Mouse (Mus musculus) neural tube, embryonic 11.5 days (tissue): ENCODE data around the gene Hacl1. TPM values are rescaled to one million over a fixed set of nuclear protein-coding genes. Genes with fewer than 3 reads are reported as not detected.
A peak's percentile ranks its signal among the peaks of the same experiment; 100 is the strongest.

ENCODE experiments used
- ATAC-seq: fragments of 200-750 bp; cut with Nextera tagmentation; 2 replicates; pipeline ENCODE4 v1.8.0; 2017; ENCODE audit warnings: moderate number of reproducible peaks, mild to moderate bottlenecking, moderate TSS enrichment, moderate library complexity; ENCODE audit not compliant: insufficient read depth, low FRiP score, low TSS enrichment
- DNase-seq: peaks from one replicate; pipeline ENCODE4 v3.0.0-alpha.2; 2015; ENCODE audit warnings: low spot score
- H3K27ac ChIP-seq: fragments of 300-500 bp; sonication (generic); 2 replicates; pipeline ENCODE4 v1.5.1; 2014; ENCODE audit warnings: low read depth, mild to moderate bottlenecking, low read length
- H3K27me3 ChIP-seq: fragments of 300-500 bp; sonication (generic); 2 replicates; pipeline ENCODE4 v1.6.1; 2014; ENCODE audit warnings: mild to moderate bottlenecking, low read length, mixed read lengths; ENCODE audit not compliant: control insufficient read depth, insufficient read depth
- H3K36me3 ChIP-seq: fragments of 300-500 bp; sonication (generic); 2 replicates; pipeline ENCODE4 v1.6.1; 2014; ENCODE audit warnings: mild to moderate bottlenecking, low read length, moderate library complexity, mixed read lengths; ENCODE audit not compliant: control insufficient read depth, insufficient read depth
- H3K4me1 ChIP-seq: fragments of 300-500 bp; sonication (generic); 2 replicates; pipeline ENCODE4 v1.6.1; 2014; ENCODE audit warnings: low read length, mixed read lengths; ENCODE audit not compliant: control insufficient read depth, insufficient read depth
- H3K4me2 ChIP-seq: fragments of 300-500 bp; sonication (generic); 2 replicates; pipeline ENCODE4 v1.6.1; 2014; ENCODE audit warnings: low read depth, mild to moderate bottlenecking, moderate library complexity
- H3K4me3 ChIP-seq: fragments of 300-500 bp; sonication (generic); 2 replicates; pipeline ENCODE4 v1.5.1; 2014; ENCODE audit warnings: low read depth, low read length
- H3K9ac ChIP-seq: fragments of 300-500 bp; sonication (generic); 2 replicates; pipeline ENCODE4 v1.6.1; 2014; ENCODE audit warnings: mild to moderate bottlenecking, low read length
- H3K9me3 ChIP-seq: fragments of 300-500 bp; sonication (generic); 2 replicates; pipeline ENCODE4 v1.6.1; 2016; ENCODE audit warnings: low read length; ENCODE audit not compliant: control insufficient read depth
- WGBS: fragments of 180-500 bp; shearing (Covaris S2); extraction: QIAGEN DNeasy Blood & Tissue Kit; methylation state at CpG from one replicate; pipeline ENCODE4 v1.1.7; 2014; 5-methylcytosine and 5-hydroxymethylcytosine counted together
- polyA plus RNA-seq: library from polyadenylated mRNA; unstranded; fragments of >200 nt; fragmentation: Nextera tagmentation; extraction: Ambion mirVana; gene quantifications from 2 replicates; pipeline ENCODE4 v1.2.1, GENCODE M21; 2014

Hacl1 gene
- polyA plus RNA-seq, 1 experiment from 2014 or later: 8.2 TPM

DNA sequence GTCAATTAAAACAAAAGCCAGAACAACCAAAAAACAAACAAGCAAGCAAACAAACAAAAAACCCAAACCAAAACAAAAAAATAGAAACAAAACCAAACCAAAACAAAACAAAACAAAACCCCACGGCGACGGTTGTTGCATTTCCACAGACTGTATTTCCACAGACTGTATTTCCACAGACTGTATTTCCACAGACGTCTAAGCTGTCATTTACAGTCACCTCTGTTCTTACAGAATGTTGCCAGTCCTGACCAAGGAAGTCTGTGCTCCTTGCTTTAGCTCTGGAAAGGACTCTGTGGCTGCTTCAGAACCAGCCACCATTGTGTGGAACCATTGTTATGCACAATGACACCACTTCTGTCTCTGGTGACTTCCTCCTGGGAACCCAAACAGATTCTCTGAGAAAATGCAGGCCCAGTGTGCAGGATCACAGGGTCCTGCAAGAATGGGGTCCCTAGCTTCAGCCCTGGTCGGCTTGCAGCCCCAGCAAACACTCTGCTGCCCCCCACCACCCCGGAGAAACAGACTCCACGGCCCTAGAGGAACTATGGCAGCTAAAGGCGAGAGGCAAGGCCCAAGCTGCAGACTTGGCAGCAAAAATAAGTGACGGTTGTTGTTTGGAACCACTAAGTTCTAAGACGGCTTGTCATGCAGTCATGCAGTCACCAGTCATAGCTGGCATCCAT is 30.7 kb upstream of the Hacl1 start:
- no peak for ATAC-seq
- Histone ChIP-seq H3K36me3 (peaks cover 3% of the 10 kb centered on the region; the same call in 1 of the 2 replicates), H3K9me3 (no peaks in the 10 kb centered on the region), H3K27me3 (no peaks in the 10 kb centered on the region), H3K4me1 (peaks cover 18% of the 10 kb centered on the region), H3K9ac (peak overlapping the region; percentile 18; the same call in 1 of the 2 replicates), H3K4me3 (no peak overlapping the region), H3K27ac (0 out of 2 replicates have a peak overlapping the region, but pooled peaks have one; percentile 14), H3K4me2 (no peak overlapping the region)
- DNase-seq: no peak
- WGBS: 56% methylated on average over 10 of the region's 10 CpGs

DNA sequence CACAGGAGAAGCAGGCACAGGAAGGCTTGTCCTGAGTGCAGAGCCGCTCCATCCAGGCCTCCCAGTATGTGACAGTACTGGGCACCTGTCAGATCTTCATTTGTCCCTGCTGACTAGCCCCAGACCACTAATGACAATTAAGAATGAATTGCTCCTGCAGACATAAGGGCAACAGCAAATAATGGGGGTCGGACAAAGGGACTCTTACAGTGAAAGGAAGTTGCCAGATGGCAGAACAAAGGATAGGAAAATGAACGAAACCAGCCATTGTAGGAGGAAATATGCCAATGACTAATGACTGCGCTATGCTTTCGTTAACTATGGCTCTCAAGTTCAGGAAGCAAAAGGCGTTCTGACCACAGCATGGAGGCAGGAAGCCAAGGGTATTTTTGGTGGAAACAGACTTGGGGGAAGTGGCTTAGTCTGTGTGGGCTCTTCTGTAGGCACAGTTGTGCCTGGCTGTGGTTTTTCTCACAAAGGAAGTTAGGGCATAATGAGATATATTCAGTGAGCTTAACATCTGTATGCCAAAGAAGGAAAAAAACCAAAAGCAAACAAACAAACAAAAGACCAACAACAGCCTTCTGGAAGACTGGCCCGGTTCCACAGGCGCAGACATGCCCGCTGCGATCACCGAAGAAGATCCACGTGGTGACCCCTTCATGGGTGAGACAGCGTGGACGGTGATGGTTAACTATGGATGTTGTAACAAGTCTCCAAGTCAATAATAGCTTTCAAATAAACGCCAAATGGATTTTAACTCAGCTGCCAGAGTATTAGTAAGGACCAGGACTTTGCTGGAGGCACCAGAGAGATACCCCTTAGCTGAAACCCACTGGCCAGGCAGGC is 28.8 kb upstream of the Hacl1 start:
- Histone ChIP-seq H3K4me1 (peaks cover 20% of the 10 kb centered on the region), H3K4me2 (no peak overlapping the region), H3K36me3 (peaks cover 3% of the 10 kb centered on the region; the same call in 1 of the 2 replicates), H3K27ac (peak overlapping the region; percentile 79), H3K9ac (peak overlapping the region; percentile 22), H3K27me3 (no peaks in the 10 kb centered on the region), H3K9me3 (no peaks in the 10 kb centered on the region), H3K4me3 (no peak overlapping the region)
- WGBS: 65% methylated on average over 15 of the region's 15 CpGs
- peak; percentile 48 for DNase-seq
- ATAC-seq: peak; percentile 58

DNA sequence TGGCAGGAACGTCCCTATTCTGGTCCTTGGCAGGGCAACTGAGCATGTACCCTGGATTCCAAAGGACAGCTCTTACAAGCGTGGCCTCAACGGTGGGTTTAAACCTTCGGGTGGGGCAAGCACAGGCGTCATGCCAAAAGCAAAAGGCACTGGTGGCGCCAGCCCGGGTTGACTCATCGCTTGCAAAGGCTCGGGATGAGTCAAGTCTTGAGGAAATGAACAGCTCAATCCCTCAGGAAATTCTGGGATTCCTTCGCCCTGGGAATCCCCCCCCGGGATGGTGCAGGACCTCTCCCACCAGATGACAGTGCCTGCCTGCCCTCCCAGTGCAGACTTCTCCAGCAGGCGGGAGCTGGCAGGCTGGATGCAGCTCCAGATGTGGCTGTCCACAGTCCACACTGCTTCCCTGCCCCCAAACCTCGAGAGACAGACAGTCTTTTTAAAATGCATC is 28.1 kb upstream of the Hacl1 start:
- Histone ChIP-seq H3K27me3 (no peaks in the 10 kb centered on the region), H3K4me1 (peaks cover 20% of the 10 kb centered on the region), H3K4me2 (no peak overlapping the region), H3K9ac (peak overlapping the region; percentile 22), H3K9me3 (no peaks in the 10 kb centered on the region), H3K4me3 (no peak overlapping the region), H3K36me3 (peaks cover 3% of the 10 kb centered on the region; the same call in 1 of the 2 replicates), H3K27ac (peak overlapping the region; percentile 79)
- 65% methylated on average over 13 of the region's 13 CpGs for whole genome bisulfite sequencing
- DNase-seq: peak; percentile 53
- peak; percentile 51 for ATAC-seq

DNA sequence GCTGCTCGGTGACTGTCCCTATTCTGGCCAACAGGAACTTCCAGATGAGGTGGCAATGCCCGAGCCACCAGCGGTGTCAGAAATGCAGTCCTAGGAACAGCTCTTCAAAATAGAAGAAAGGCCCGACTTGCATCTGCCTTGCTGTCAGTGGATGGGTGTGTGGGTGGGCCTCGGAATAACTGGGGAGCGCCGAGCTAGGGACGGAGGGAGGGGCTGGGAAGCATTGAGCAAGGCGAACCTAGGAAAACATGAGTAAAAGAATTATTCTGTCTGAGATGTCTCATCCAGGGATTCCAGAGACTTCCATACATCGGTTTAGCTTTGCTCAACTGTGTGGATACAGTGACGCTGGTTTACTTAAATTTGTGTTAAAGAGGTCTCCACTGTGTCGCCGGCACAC is 27.2 kb upstream of the Hacl1 start:
- Histone ChIP-seq H3K36me3 (peaks cover 3% of the 10 kb centered on the region; the same call in 1 of the 2 replicates), H3K9ac (no peak overlapping the region), H3K27ac (no peak overlapping the region), H3K9me3 (no peaks in the 10 kb centered on the region), H3K4me3 (no peak overlapping the region), H3K4me2 (no peak overlapping the region), H3K4me1 (peaks cover 24% of the 10 kb centered on the region), H3K27me3 (no peaks in the 10 kb centered on the region)
- DNase-seq: no peak
- no peak for ATAC-seq
- 89% methylated on average over 13 of the region's 13 CpGs for whole genome bisulfite sequencing

DNA sequence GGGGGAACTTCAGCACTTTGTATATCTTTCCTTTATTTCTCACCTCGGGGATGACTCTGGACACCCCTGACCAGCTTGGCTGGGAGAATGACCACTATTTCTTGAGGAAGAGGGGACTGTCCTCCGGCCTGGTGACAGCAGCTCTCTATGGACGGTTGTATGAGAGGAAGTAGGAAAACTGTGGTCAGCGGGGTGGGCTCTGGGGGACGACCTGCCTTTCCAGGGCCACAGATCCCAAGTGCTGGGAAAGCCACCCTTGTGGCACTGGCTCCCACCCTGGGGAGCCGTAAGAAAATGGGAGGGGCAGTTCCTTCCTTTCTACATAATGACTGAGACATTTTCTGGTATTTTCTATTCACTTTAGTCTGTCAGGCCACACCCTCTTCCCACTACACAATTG is 26.7 kb upstream of the Hacl1 start:
- WGBS: 85% methylated on average over 6 of the region's 6 CpGs
- Histone ChIP-seq H3K9ac (no peak overlapping the region), H3K27me3 (no peaks in the 10 kb centered on the region), H3K9me3 (no peaks in the 10 kb centered on the region), H3K36me3 (peaks cover 3% of the 10 kb centered on the region; the same call in 1 of the 2 replicates), H3K4me3 (no peak overlapping the region), H3K4me2 (no peak overlapping the region), H3K27ac (no peak overlapping the region), H3K4me1 (peaks cover 30% of the 10 kb centered on the region)
- DNase-seq: no peak
- no peak for ATAC-seq

DNA sequence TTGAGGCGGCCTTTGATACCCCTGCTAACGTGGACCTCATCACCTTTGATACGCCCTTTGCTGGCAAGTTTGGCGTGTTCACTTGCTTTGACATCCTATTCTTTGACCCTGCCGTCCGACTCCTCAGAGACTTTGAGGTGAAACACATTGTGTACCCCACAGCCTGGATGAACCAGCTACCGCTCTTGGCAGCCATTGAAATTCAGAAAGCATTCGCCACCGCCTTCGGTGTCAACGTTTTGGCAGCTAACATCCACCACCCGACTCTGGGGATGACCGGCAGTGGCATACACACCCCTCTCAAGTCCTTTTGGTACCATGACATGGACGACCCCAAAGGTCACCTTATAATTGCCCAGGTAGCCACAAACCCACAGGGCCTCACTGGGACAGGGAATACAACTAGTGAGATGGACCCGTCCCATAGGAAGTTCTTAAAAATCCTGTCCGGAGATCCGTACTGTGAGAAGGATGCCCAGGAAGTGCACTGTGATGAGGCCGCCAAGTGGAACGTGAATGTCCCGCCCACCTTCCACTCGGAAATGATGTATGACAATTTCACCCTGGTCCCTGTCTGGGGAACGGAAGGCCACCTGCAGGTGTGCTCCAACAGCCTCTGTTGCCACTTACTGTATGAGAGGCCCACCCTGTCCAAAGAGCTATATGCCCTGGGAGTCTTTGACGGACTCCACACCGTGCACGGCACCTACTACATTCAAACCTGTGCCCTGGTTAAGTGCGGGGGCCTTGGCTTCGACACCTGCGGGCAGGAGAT is 26.0 kb upstream of the Hacl1 start:
- no peaks in the 10 kb centered on the region for H3K27me3 ChIP-seq
- no peak overlapping the region for H3K4me3 ChIP-seq
- ATAC-seq: no peak
- no peak overlapping the region for H3K4me2 ChIP-seq
- no peak for DNase-seq
- peaks cover 36% of the 10 kb centered on the region for H3K4me1 ChIP-seq
- H3K27ac ChIP-seq: no peak overlapping the region
- H3K36me3 ChIP-seq: peaks cover 3% of the 10 kb centered on the region; the same call in 1 of the 2 replicates
- H3K9me3 ChIP-seq: no peaks in the 10 kb centered on the region
- H3K9ac ChIP-seq: no peak overlapping the region
- 96% methylated on average over 28 of the region's 28 CpGs for WGBS

DNA sequence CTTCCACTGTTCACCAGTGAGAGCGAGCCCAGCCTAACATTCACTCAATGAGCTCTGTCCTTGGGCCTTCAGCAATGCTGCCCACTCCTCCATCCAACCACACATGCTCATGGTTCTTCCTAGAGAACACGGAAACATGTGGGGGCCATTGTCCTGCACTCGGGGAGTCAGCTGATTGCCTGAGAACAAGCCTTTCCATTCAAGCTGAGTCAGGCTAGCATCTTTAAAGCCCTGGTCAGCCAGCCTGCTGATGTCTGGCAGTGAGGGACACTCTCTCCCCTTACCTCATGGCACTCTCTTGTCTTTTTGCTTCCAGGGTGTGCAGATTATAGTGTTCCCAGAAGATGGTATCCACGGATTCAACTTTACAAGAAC is 24.5 kb upstream of the Hacl1 start:
- no peak for DNase-seq
- H3K4me3 ChIP-seq: no peak overlapping the region
- H3K36me3 ChIP-seq: peaks cover 3% of the 10 kb centered on the region; the same call in 1 of the 2 replicates
- H3K9ac ChIP-seq: no peak overlapping the region
- ATAC-seq: no peak
- 84% methylated on average over 4 of the region's 4 CpGs for WGBS
- H3K27ac ChIP-seq: no peak overlapping the region
- H3K4me2 ChIP-seq: no peak overlapping the region
- H3K9me3 ChIP-seq: no peaks in the 10 kb centered on the region
- peaks cover 40% of the 10 kb centered on the region for H3K4me1 ChIP-seq
- H3K27me3 ChIP-seq: no peaks in the 10 kb centered on the region

DNA sequence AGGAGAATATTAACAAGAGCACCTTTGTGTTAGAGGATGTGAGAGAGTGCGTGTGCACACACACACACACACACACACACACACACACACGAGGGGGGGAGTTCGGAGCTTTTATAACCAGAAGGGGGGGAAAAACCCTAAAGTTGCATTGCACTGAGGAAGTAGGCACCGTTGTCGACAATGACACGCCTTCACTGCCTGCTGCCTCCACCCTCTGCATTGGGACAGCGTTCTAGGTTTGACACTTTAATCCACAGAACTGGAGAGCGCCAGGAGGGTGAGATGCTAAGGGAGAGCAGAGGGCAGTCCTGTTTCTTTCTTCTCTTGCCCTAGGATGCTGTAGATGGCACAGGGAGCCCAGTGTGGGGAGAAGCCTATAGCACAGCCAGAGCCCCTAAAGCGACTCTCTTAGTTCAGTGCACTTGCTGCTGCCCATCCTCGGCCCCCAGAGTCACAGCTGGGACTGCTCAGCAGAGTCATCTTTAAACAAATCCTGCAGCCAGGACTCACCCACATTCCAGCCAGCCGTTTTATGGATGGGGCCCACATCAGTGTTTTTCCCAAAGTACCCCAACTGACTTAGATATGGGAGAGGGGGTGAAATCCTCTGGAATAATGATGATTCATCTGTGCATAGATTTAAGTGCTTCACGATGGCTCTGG is 23.9 kb upstream of the Hacl1 start:
- H3K9me3 ChIP-seq: no peaks in the 10 kb centered on the region
- H3K4me1 ChIP-seq: peaks cover 39% of the 10 kb centered on the region
- no peak for DNase-seq
- no peak overlapping the region for H3K27ac ChIP-seq
- no peaks in the 10 kb centered on the region for H3K27me3 ChIP-seq
- ATAC-seq: no peak
- WGBS: 73% methylated on average over 12 of the region's 12 CpGs
- no peak overlapping the region for H3K4me2 ChIP-seq
- no peak overlapping the region for H3K4me3 ChIP-seq
- H3K9ac ChIP-seq: no peak overlapping the region
- H3K36me3 ChIP-seq: peaks cover 3% of the 10 kb centered on the region; the same call in 1 of the 2 replicates
